Mouse (Mus musculus) embryonic facial prominence, embryonic 13.5 days (tissue): Measurements from ENCODE around the gene D5Ertd579e. TPM values are rescaled to one million over a fixed set of nuclear protein-coding genes. Genes with fewer than 3 reads are reported as not detected.

Experiments used
- ATAC-seq: fragments of 200-750 bp; cut with Nextera tagmentation; 2 replicates; pipeline ENCODE4 v1.8.0; 2017; ENCODE audit warnings: low read depth; ENCODE audit not compliant: insufficient number of reproducible peaks, insufficient read depth, low FRiP score, low TSS enrichment
- H3K27ac ChIP-seq: fragments of 300-500 bp; sonication (generic); 2 replicates; pipeline ENCODE4 v1.5.1; 2015; ENCODE audit warnings: moderate library complexity, mild to moderate bottlenecking, inconsistent platforms
- H3K27me3 ChIP-seq: fragments of 300-500 bp; sonication (generic); 2 replicates; pipeline ENCODE4 v1.6.1; 2015; ENCODE audit warnings: mild to moderate bottlenecking, inconsistent platforms
- H3K36me3 ChIP-seq: fragments of 300-500 bp; sonication (generic); 2 replicates; pipeline ENCODE4 v1.6.1; 2015; ENCODE audit warnings: mild to moderate bottlenecking, inconsistent platforms
- H3K4me1 ChIP-seq: fragments of 300-500 bp; sonication (generic); 2 replicates; pipeline ENCODE4 v1.6.1; 2015; ENCODE audit warnings: inconsistent platforms
- H3K4me2 ChIP-seq: fragments of 300-500 bp; sonication (generic); 2 replicates; pipeline ENCODE4 v1.6.1; 2015; ENCODE audit warnings: moderate library complexity, mild to moderate bottlenecking, inconsistent platforms
- H3K4me3 ChIP-seq: fragments of 300-500 bp; sonication (generic); 2 replicates; pipeline ENCODE4 v1.5.1; 2015; ENCODE audit warnings: mild to moderate bottlenecking, inconsistent platforms
- H3K9ac ChIP-seq: fragments of 300-500 bp; sonication (generic); 2 replicates; pipeline ENCODE4 v1.6.1; 2015; ENCODE audit warnings: mild to moderate bottlenecking, inconsistent platforms
- H3K9me3 ChIP-seq: fragments of 300-500 bp; sonication (generic); 2 replicates; pipeline ENCODE4 v1.6.1; 2016; ENCODE audit warnings: inconsistent platforms
- WGBS: fragments of 180-500 bp; shearing (Covaris S2); methylation state at CpG from one replicate; pipeline ENCODE4 v1.1.7; 2015; ENCODE audit warnings: mixed read lengths; 5-methylcytosine and 5-hydroxymethylcytosine counted together
- polyA plus RNA-seq: library from polyadenylated mRNA; unstranded; fragments of >200 nt; fragmentation: Nextera tagmentation; extraction: Ambion mirVana; gene quantifications from 2 replicates; pipeline ENCODE4 v1.2.1, GENCODE M21; 2015

The D5Ertd579e gene
- 20.0 and 20.2 TPM in 2 replicates for polyA plus RNA-seq

GRCm38 (mm10) chr5:36695461-36696231, at the start of gene D5Ertd579e:
D5Ertd579e (minus strand) TSS chr5:36696024.
- peak within 1 kb of the TSS; percentile 84 for H3K4me2 ChIP-seq
- peak within 1 kb of the TSS; percentile 82 for H3K4me3 ChIP-seq
- peak within 1 kb of the TSS; percentile 90 for H3K27ac ChIP-seq
- WGBS, result under 1% methylated on average over 80 of the region's 104 CpGs
- H3K9ac ChIP-seq, result peak within 1 kb of the TSS; percentile 91
- no peaks in the 10 kb centered on the region for H3K9me3 ChIP-seq
- H3K4me1 ChIP-seq, result peaks cover 25% of the 10 kb centered on the region
- H3K36me3 ChIP-seq, result no peaks in the 10 kb centered on the region
- ATAC-seq, result peak; percentile 93
- H3K27me3 ChIP-seq, result no peaks in the 10 kb centered on the region

- Histone ChIP-seq H3K4me3 (no peak overlapping the region), H3K9ac (no peak overlapping the region), H3K9me3 (no peaks in the 10 kb centered on the region), H3K27me3 (no peaks in the 10 kb centered on the region), H3K4me1 (peaks cover 7% of the 10 kb centered on the region), H3K27ac (no peak overlapping the region), H3K4me2 (peak overlapping the region; percentile 39), H3K36me3 (0 out of 2 replicates have a peak, but pooled peaks cover 5% of the 10 kb centered on the region)
- no peak for ATAC-seq
- WGBS, result 41% methylated on average over 16 of the region's 16 CpGs
Observed at GRCm38 (mm10) chr5:36742126-36742848, 46.5 kb upstream of the D5Ertd579e start.

GRCm38 (mm10) chr5:36739829-36740228, 44.0 kb upstream of the D5Ertd579e start:
- H3K27me3 ChIP-seq, result no peaks in the 10 kb centered on the region; the same call in 1 of the 2 replicates
- no peak overlapping the region for H3K9ac ChIP-seq
- ATAC-seq, result no peak
- no peaks in the 10 kb centered on the region for H3K9me3 ChIP-seq
- no peaks in the 10 kb centered on the region for H3K4me1 ChIP-seq
- H3K4me2 ChIP-seq, result no peak overlapping the region
- no peak overlapping the region for H3K27ac ChIP-seq
- 63% methylated on average over 4 of the region's 4 CpGs for WGBS
- H3K4me3 ChIP-seq, result no peak overlapping the region
- H3K36me3 ChIP-seq, result no peaks in the 10 kb centered on the region

GRCm38 (mm10) chr5:36738799-36739615, 43.2 kb upstream of the D5Ertd579e start:
- Histone ChIP-seq H3K9ac (0 out of 2 replicates have a peak overlapping the region, but pooled peaks have one; percentile 27), H3K4me3 (no peak overlapping the region), H3K36me3 (no peaks in the 10 kb centered on the region), H3K27me3 (no peaks in the 10 kb centered on the region; the same call in 1 of the 2 replicates), H3K27ac (no peak overlapping the region), H3K9me3 (no peaks in the 10 kb centered on the region), H3K4me1 (no peaks in the 10 kb centered on the region), H3K4me2 (no peak overlapping the region)
- 46% methylated on average over 16 of the region's 16 CpGs for WGBS
- ATAC-seq, result no peak

- H3K4me2 ChIP-seq, result no peak overlapping the region
- no peaks in the 10 kb centered on the region for H3K4me1 ChIP-seq
- no peaks in the 10 kb centered on the region for H3K36me3 ChIP-seq
- no peak overlapping the region for H3K9ac ChIP-seq
- H3K27me3 ChIP-seq, result no peaks in the 10 kb centered on the region; the same call in 1 of the 2 replicates
- no peaks in the 10 kb centered on the region for H3K9me3 ChIP-seq
- H3K27ac ChIP-seq, result no peak overlapping the region
- ATAC-seq, result no peak
- H3K4me3 ChIP-seq, result no peak overlapping the region
- 46% methylated on average over 4 of the region's 4 CpGs for WGBS
Observed at GRCm38 (mm10) chr5:36737765-36738164, 41.9 kb upstream of the D5Ertd579e start.

GRCm38 (mm10) chr5:36736009-36736408, 40.2 kb upstream of the D5Ertd579e start:
- Histone ChIP-seq H3K9ac (no peak overlapping the region), H3K9me3 (no peaks in the 10 kb centered on the region), H3K36me3 (no peaks in the 10 kb centered on the region), H3K27ac (no peak overlapping the region), H3K4me1 (no peaks in the 10 kb centered on the region), H3K4me2 (no peak overlapping the region), H3K27me3 (no peaks in the 10 kb centered on the region; the same call in 1 of the 2 replicates), H3K4me3 (no peak overlapping the region)
- no peak for ATAC-seq
- WGBS, result 71% methylated on average over 8 of the region's 8 CpGs

GRCm38 (mm10) chr5:36735106-36735505, 39.3 kb upstream of the D5Ertd579e start:
- Histone ChIP-seq H3K9ac (no peak overlapping the region), H3K4me2 (no peak overlapping the region), H3K4me3 (no peak overlapping the region), H3K27me3 (no peaks in the 10 kb centered on the region; the same call in 1 of the 2 replicates), H3K36me3 (no peaks in the 10 kb centered on the region), H3K27ac (no peak overlapping the region), H3K9me3 (no peaks in the 10 kb centered on the region), H3K4me1 (no peaks in the 10 kb centered on the region)
- 77% methylated on average over 6 of the region's 6 CpGs for WGBS
- ATAC-seq, result no peak

- Histone ChIP-seq H3K9me3 (no peaks in the 10 kb centered on the region), H3K4me2 (no peak overlapping the region), H3K9ac (no peak overlapping the region), H3K36me3 (no peaks in the 10 kb centered on the region), H3K27ac (no peak overlapping the region), H3K27me3 (no peaks in the 10 kb centered on the region; the same call in 1 of the 2 replicates), H3K4me3 (no peak overlapping the region), H3K4me1 (no peaks in the 10 kb centered on the region)
- WGBS, result 66% methylated on average over 3 of the region's 3 CpGs
- ATAC-seq, result no peak
Observed at GRCm38 (mm10) chr5:36733405-36733804, 37.6 kb upstream of the D5Ertd579e start.

- ATAC-seq, result no peak
- Histone ChIP-seq H3K27ac (no peak overlapping the region), H3K9ac (no peak overlapping the region), H3K36me3 (no peaks in the 10 kb centered on the region), H3K4me1 (no peaks in the 10 kb centered on the region), H3K4me3 (no peak overlapping the region), H3K9me3 (no peaks in the 10 kb centered on the region), H3K4me2 (no peak overlapping the region), H3K27me3 (no peaks in the 10 kb centered on the region; the same call in 1 of the 2 replicates)
- WGBS, result 58% methylated on average over 7 of the region's 7 CpGs
Observed at GRCm38 (mm10) chr5:36731901-36732652, 36.3 kb upstream of the D5Ertd579e start.

GRCm38 (mm10) chr5:36730689-36731088, 34.9 kb upstream of the D5Ertd579e start:
- no peak overlapping the region for H3K4me3 ChIP-seq
- no peaks in the 10 kb centered on the region for H3K4me1 ChIP-seq
- H3K36me3 ChIP-seq, result no peaks in the 10 kb centered on the region
- no peaks in the 10 kb centered on the region; the same call in 1 of the 2 replicates for H3K27me3 ChIP-seq
- no peak overlapping the region for H3K4me2 ChIP-seq
- H3K9ac ChIP-seq, result no peak overlapping the region
- WGBS, result 64% methylated on average over 3 of the region's 3 CpGs
- no peak for ATAC-seq
- no peak overlapping the region for H3K27ac ChIP-seq
- no peaks in the 10 kb centered on the region for H3K9me3 ChIP-seq
